Mouse (Mus musculus) gastrocnemius, adult 2 months (tissue): ENCODE measurements at regions not wholly inside any gene's neighbourhood (a gene's known extent, or its start where the extent isn't known, plus 50 kb on each side); places are given as distances from the start of the nearest gene placed in this dataset.
"Not testable (repeated sequence)": the region's sequence is repeated elsewhere in the genome, so short reads cannot be mapped to it uniquely, and the experiment has no call there.

Source experiments
- DNase-seq: peaks from one replicate; pipeline ENCODE4 v3.0.0; 2022
- H3K27ac ChIP-seq: fragments of 200-600 bp; 2 replicates; pipeline ENCODE4 v1.8.1; 2022; ENCODE audit warnings: mild to moderate bottlenecking
- H3K4me3 ChIP-seq: fragments of 200-600 bp; 2 replicates; pipeline ENCODE4 v1.8.1; 2022; ENCODE audit warnings: mild to moderate bottlenecking, moderate library complexity
- CTCF ChIP-seq: fragments of 200-600 bp; IDR thresholded peaks from 2 replicates; pipeline ENCODE4 v1.8.1; 2022; ENCODE audit warnings: antibody characterized with exemption, mild to moderate bottlenecking, moderate library complexity
- intact Hi-C: fragments of 180-260 bp; cut with DNase I; formaldehyde crosslinking; loops from one replicate; pipeline ENCODE4 v1.15.1; 2025

- H3K27ac ChIP-seq = no peak overlapping the region
- intact Hi-C loops = no loop called here
These were observed 235.1 kb downstream of the Nfkbiz start for GRCm38 (mm10) chr16:55603611-55604010.

GRCm38 (mm10) chr16:55589382-55589956, 249.2 kb downstream of the Nfkbiz start:
- no peak for DNase-seq
- intact Hi-C loops = no loop called here
- TF ChIP-seq CTCF = no peak
- H3K27ac ChIP-seq = no peak overlapping the region
- H3K4me3 ChIP-seq = no peak overlapping the region

More at GRCm38 (mm10) chr16:55603611-55604010, 235.1 kb downstream of the Nfkbiz start:
- no peak for DNase-seq
- no peak for TF ChIP-seq CTCF
- no peak overlapping the region for H3K4me3 ChIP-seq

GRCm38 (mm10) chr16:55587138-55587537, 251.6 kb downstream of the Nfkbiz start:
- intact Hi-C loops = no loop called here
- Histone ChIP-seq H3K4me3 (no peak overlapping the region), H3K27ac (no peak overlapping the region)
- TF ChIP-seq CTCF = no peak
- DNase-seq = no peak

- TF ChIP-seq CTCF = no peak
- intact Hi-C loops = no loop called here
- Histone ChIP-seq H3K27ac (no peak overlapping the region), H3K4me3 (no peak overlapping the region)
- no peak for DNase-seq
These were observed 255.8 kb downstream of the Nfkbiz start for GRCm38 (mm10) chr16:55582906-55583305.

- intact Hi-C loops = no loop called here
- TF ChIP-seq CTCF = no peak
- no peak overlapping the region for H3K4me3 ChIP-seq
- no peak for DNase-seq
- H3K27ac ChIP-seq = no peak overlapping the region
These were observed 256.7 kb downstream of the Nfkbiz start for GRCm38 (mm10) chr16:55582029-55582428.

- no peak for TF ChIP-seq CTCF
- no peak overlapping the region for H3K27ac ChIP-seq
- DNase-seq = no peak
- intact Hi-C loops = no loop called here
- no peak overlapping the region for H3K4me3 ChIP-seq
These were observed 257.9 kb downstream of the Nfkbiz start for GRCm38 (mm10) chr16:55580827-55581226.

- intact Hi-C loops = no loop called here
- H3K27ac ChIP-seq = no peak overlapping the region
- no peak for DNase-seq
- no peak for TF ChIP-seq CTCF
- H3K4me3 ChIP-seq = no peak overlapping the region
These were observed 260.0 kb downstream of the Nfkbiz start for GRCm38 (mm10) chr16:55578686-55579085.

- H3K27ac ChIP-seq, DNase-seq, H3K4me3 ChIP-seq, intact Hi-C loops: not testable (repeated sequence)
These were observed 263.0 kb downstream of the Nfkbiz start for GRCm38 (mm10) chr16:55575609-55576283.

GRCm38 (mm10) chr16:55571106-55571505, 267.6 kb downstream of the Nfkbiz start:
- no peak for TF ChIP-seq CTCF
- no peak for DNase-seq
- H3K4me3 ChIP-seq = no peak overlapping the region
- intact Hi-C loops = no loop called here
- no peak overlapping the region for H3K27ac ChIP-seq

GRCm38 (mm10) chr16:55570097-55570496, 268.6 kb downstream of the Nfkbiz start:
- Histone ChIP-seq H3K4me3 (no peak overlapping the region), H3K27ac (no peak overlapping the region)
- intact Hi-C loops = no loop called here
- TF ChIP-seq CTCF = no peak
- no peak for DNase-seq

- DNase-seq = no peak
- intact Hi-C loops = no loop called here
- Histone ChIP-seq H3K4me3 (peak overlapping the region; percentile 55), H3K27ac (peak overlapping the region; percentile 13; the same call in 1 of the 2 replicates)
- TF ChIP-seq CTCF = no peak
These were observed 258.2 kb upstream of the Zpld1 start for GRCm38 (mm10) chr16:55555821-55556535.

- peak overlapping the region; percentile 13; the same call in 1 of the 2 replicates for H3K27ac ChIP-seq
- peak overlapping the region; percentile 55 for H3K4me3 ChIP-seq
- TF ChIP-seq CTCF = no peak
- intact Hi-C loops = no loop called here
- DNase-seq = no peak
These were observed 257.4 kb upstream of the Zpld1 start for GRCm38 (mm10) chr16:55555224-55555623.

- H3K27ac ChIP-seq = no peak overlapping the region
- DNase-seq = no peak
- intact Hi-C loops = no loop called here
- TF ChIP-seq CTCF = no peak
- no peak overlapping the region for H3K4me3 ChIP-seq
These were observed 256.1 kb upstream of the Zpld1 start for GRCm38 (mm10) chr16:55553896-55554295.
